Mouse (Mus musculus): ENCODE measurements around the gene Bckdhb. TPM values are rescaled to one million over a fixed set of nuclear protein-coding genes. Genes with fewer than 3 reads are reported as not detected.
A peak's percentile ranks its signal among the peaks of the same experiment; 100 is the strongest.

Bckdhb gene
- polyA plus RNA-seq, 1 experiment from 2014 or later, result 54.1 TPM

- no peak overlapping the region for H3K27ac ChIP-seq (ENCODE audit: low read depth, low read length)
- H3K9me3 ChIP-seq (ENCODE audit: control insufficient read depth, low read length), result no peaks in the 10 kb centered on the region
- no peak overlapping the region for H3K4me2 ChIP-seq (replicated peaks; ENCODE audit: low read depth, low read length)
- 78% methylated on average over 1 of the region's 1 CpGs for WGBS
- DNase-seq (ENCODE audit: low spot score) (no peak), ATAC-seq (ENCODE audit: low FRiP score) (no peak)
- no peaks in the 10 kb centered on the region for H3K27me3 ChIP-seq (ENCODE audit: control insufficient read depth, insufficient read depth, low read length)
- no peaks in the 10 kb centered on the region; the same call in 1 of the 2 replicates for H3K4me1 ChIP-seq (replicated peaks; ENCODE audit: control insufficient read depth, insufficient read depth, low read length)
- no peak overlapping the region for H3K4me3 ChIP-seq (ENCODE audit: low read depth, low read length)
- H3K36me3 ChIP-seq (ENCODE audit: control insufficient read depth, insufficient read depth, low read length), result no peaks in the 10 kb centered on the region
- H3K9ac ChIP-seq (ENCODE audit: low read depth, low read length), result no peak overlapping the region
These were observed 187.4 kb downstream of the Bckdhb start for GRCm38 (mm10) chr9:84112319-84112718.

DNA sequence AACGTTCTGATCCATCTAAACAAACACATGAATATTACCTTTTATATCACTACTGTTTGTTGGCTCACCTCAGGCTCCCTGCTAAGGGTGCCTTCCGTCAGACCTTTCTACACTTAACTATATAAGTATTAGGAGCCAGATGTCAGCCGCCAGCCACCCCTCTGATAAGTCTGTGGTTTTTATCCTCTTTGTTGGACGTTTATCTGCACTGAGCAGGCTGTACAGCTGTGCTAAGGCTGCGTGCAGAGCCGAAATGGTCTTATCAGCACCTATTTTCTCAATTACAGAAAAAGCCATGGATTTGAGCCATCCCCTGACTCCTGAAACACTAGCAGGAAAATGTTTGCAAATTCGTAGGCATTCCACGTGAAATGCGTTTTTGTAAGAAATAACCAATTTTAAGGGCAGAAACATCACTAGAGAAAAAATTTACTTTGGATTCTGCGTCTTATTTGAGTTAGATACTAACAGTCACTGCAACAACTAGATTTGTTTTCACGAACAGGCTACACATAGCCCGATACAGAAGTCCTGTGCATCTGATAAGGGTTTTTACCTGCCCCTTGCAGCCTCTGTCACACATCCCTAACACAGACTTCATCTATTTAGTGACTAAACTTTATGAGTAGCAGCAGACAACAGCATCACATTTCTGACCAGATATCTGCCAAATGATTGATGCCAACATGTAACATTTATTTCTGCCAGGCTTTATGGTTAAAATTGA lies 188.1 kb downstream of the Bckdhb start:
- no peaks in the 10 kb centered on the region for H3K27me3 ChIP-seq (ENCODE audit: control insufficient read depth, insufficient read depth, low read length)
- H3K9ac ChIP-seq (ENCODE audit: low read depth, low read length), result no peak overlapping the region
- ATAC-seq (ENCODE audit: low FRiP score) (no peak), DNase-seq (ENCODE audit: low spot score) (no peak)
- no peaks in the 10 kb centered on the region for H3K9me3 ChIP-seq (ENCODE audit: control insufficient read depth, low read length)
- no peaks in the 10 kb centered on the region for H3K36me3 ChIP-seq (ENCODE audit: control insufficient read depth, insufficient read depth, low read length)
- H3K4me1 ChIP-seq (replicated peaks; ENCODE audit: control insufficient read depth, insufficient read depth, low read length), result no peaks in the 10 kb centered on the region; the same call in 1 of the 2 replicates
- no peak overlapping the region for H3K27ac ChIP-seq (ENCODE audit: low read depth, low read length)
- 75% methylated on average over 12 of the region's 12 CpGs for WGBS
- H3K4me2 ChIP-seq (replicated peaks; ENCODE audit: low read depth, low read length), result no peak overlapping the region
- no peak overlapping the region for H3K4me3 ChIP-seq (ENCODE audit: low read depth, low read length)

GRCm38 (mm10) chr9:84114254-84114653 lies 189.3 kb downstream of the Bckdhb start:
- Histone ChIP-seq H3K4me2 (replicated peaks; ENCODE audit: low read depth, low read length) (no peak overlapping the region), H3K9me3 (ENCODE audit: control insufficient read depth, low read length) (no peaks in the 10 kb centered on the region), H3K9ac (ENCODE audit: low read depth, low read length) (no peak overlapping the region), H3K27ac (ENCODE audit: low read depth, low read length) (no peak overlapping the region), H3K27me3 (ENCODE audit: control insufficient read depth, insufficient read depth, low read length) (no peaks in the 10 kb centered on the region), H3K36me3 (ENCODE audit: control insufficient read depth, insufficient read depth, low read length) (no peaks in the 10 kb centered on the region), H3K4me3 (ENCODE audit: low read depth, low read length) (no peak overlapping the region), H3K4me1 (replicated peaks; ENCODE audit: control insufficient read depth, insufficient read depth, low read length) (no peaks in the 10 kb centered on the region; the same call in 1 of the 2 replicates)
- DNase-seq (ENCODE audit: low spot score) (peak; percentile 11), ATAC-seq (ENCODE audit: low FRiP score) (no peak)
- WGBS, result 60% methylated on average over 13 of the region's 13 CpGs

DNA sequence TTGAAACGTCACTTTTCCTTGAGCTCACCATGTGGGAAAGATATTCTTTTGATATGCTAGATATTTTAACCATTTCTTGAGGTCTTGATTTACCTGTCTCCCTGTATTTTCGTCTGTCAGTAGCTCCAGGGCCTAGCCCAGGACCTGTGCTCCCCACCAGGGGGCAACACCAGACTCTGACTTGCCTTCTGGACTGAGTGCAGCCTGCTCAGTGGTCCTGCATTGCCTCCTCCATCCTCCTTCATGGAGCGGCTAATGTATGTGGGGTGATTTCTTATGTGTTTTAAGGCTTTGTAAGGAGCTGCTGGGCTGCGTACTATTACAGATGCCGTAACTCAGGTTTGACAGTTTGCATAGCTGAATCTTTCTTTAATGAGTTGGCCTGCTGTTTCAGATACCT lies 192.4 kb downstream of the Bckdhb start:
- no peak for ATAC-seq (ENCODE audit: low FRiP score)
- H3K4me3 ChIP-seq (ENCODE audit: low read depth, low read length), result no peak overlapping the region
- 78% methylated on average over 5 of the region's 5 CpGs for WGBS
- H3K36me3 ChIP-seq (ENCODE audit: control insufficient read depth, insufficient read depth, low read length), result no peaks in the 10 kb centered on the region
- H3K27me3 ChIP-seq (ENCODE audit: control insufficient read depth, insufficient read depth, low read length), result no peaks in the 10 kb centered on the region
- no peak overlapping the region for H3K4me2 ChIP-seq (replicated peaks; ENCODE audit: low read depth, low read length)
- DNase-seq (ENCODE audit: low spot score), result peak; percentile 25
- no peak overlapping the region for H3K9ac ChIP-seq (ENCODE audit: low read depth, low read length)
- H3K4me1 ChIP-seq (replicated peaks; ENCODE audit: control insufficient read depth, insufficient read depth, low read length), result no peaks in the 10 kb centered on the region
- no peaks in the 10 kb centered on the region for H3K9me3 ChIP-seq (ENCODE audit: control insufficient read depth, low read length)
- H3K27ac ChIP-seq (ENCODE audit: low read depth, low read length), result no peak overlapping the region

- H3K9me3 ChIP-seq (ENCODE audit: control insufficient read depth, low read length), result no peaks in the 10 kb centered on the region
- ATAC-seq (ENCODE audit: low FRiP score) (no peak), DNase-seq (ENCODE audit: low spot score) (no peak)
- 98% methylated on average over 5 of the region's 5 CpGs for WGBS
- no peaks in the 10 kb centered on the region for H3K27me3 ChIP-seq (ENCODE audit: control insufficient read depth, insufficient read depth, low read length)
- H3K4me1 ChIP-seq (replicated peaks; ENCODE audit: control insufficient read depth, insufficient read depth, low read length), result no peaks in the 10 kb centered on the region
- no peak overlapping the region for H3K4me2 ChIP-seq (replicated peaks; ENCODE audit: low read depth, low read length)
- no peak overlapping the region for H3K4me3 ChIP-seq (ENCODE audit: low read depth, low read length)
- H3K27ac ChIP-seq (ENCODE audit: low read depth, low read length), result no peak overlapping the region
- H3K9ac ChIP-seq (ENCODE audit: low read depth, low read length), result no peak overlapping the region
- no peaks in the 10 kb centered on the region for H3K36me3 ChIP-seq (ENCODE audit: control insufficient read depth, insufficient read depth, low read length)
These were observed 200.1 kb downstream of the Bckdhb start for GRCm38 (mm10) chr9:84124996-84125395.

DNA sequence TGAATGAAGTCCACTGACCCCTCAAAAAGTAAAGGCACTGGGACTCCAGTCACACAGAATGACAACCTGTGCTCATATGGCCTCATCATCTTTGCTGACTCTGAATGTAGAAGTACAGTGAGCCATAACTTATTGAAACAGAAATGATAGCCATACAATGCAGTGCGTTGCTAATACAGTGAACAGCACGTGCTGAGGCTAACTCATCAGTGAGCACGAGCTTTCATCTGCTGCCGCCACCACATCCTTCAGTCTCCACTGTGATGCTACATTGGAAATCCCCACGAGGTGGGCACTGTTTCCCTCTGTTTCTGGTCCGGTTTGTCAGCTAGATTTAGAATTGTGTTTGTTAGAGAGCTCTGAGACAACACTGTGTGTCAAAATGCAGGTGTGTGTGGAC lies 205.4 kb downstream of the Bckdhb start:
- no peak overlapping the region for H3K9ac ChIP-seq (ENCODE audit: low read depth, low read length)
- ATAC-seq (ENCODE audit: low FRiP score), result no peak
- H3K36me3 ChIP-seq (ENCODE audit: control insufficient read depth, insufficient read depth, low read length), result no peaks in the 10 kb centered on the region
- no peak overlapping the region for H3K4me3 ChIP-seq (ENCODE audit: low read depth, low read length)
- H3K27me3 ChIP-seq (ENCODE audit: control insufficient read depth, insufficient read depth, low read length), result no peaks in the 10 kb centered on the region
- H3K4me1 ChIP-seq (replicated peaks; ENCODE audit: control insufficient read depth, insufficient read depth, low read length), result no peaks in the 10 kb centered on the region
- no peak overlapping the region for H3K4me2 ChIP-seq (replicated peaks; ENCODE audit: low read depth, low read length)
- no peaks in the 10 kb centered on the region for H3K9me3 ChIP-seq (ENCODE audit: control insufficient read depth, low read length)
- 88% methylated on average over 6 of the region's 6 CpGs for WGBS
- no peak for DNase-seq (ENCODE audit: low spot score)
- no peak overlapping the region for H3K27ac ChIP-seq (ENCODE audit: low read depth, low read length)

- Histone ChIP-seq H3K9me3 (ENCODE audit: control insufficient read depth, low read length) (no peaks in the 10 kb centered on the region), H3K9ac (ENCODE audit: low read depth, low read length) (no peak overlapping the region), H3K4me1 (replicated peaks; ENCODE audit: control insufficient read depth, insufficient read depth, low read length) (no peaks in the 10 kb centered on the region), H3K4me3 (ENCODE audit: low read depth, low read length) (no peak overlapping the region), H3K36me3 (ENCODE audit: control insufficient read depth, insufficient read depth, low read length) (no peaks in the 10 kb centered on the region), H3K27ac (ENCODE audit: low read depth, low read length) (no peak overlapping the region), H3K4me2 (replicated peaks; ENCODE audit: low read depth, low read length) (no peak overlapping the region), H3K27me3 (ENCODE audit: control insufficient read depth, insufficient read depth, low read length) (no peaks in the 10 kb centered on the region)
- no peak for DNase-seq (ENCODE audit: low spot score)
- no peak for ATAC-seq (ENCODE audit: low FRiP score)
- WGBS, result 90% methylated on average over 12 of the region's 12 CpGs
These were observed 210.1 kb downstream of the Bckdhb start for GRCm38 (mm10) chr9:84135062-84135461.

GRCm38 (mm10) chr9:84137192-84137591 lies 212.2 kb downstream of the Bckdhb start:
- no peak for ATAC-seq (ENCODE audit: low FRiP score)
- H3K4me3 ChIP-seq (ENCODE audit: low read depth, low read length), result no peak overlapping the region
- H3K9ac ChIP-seq (ENCODE audit: low read depth, low read length), result no peak overlapping the region
- H3K4me2 ChIP-seq (replicated peaks; ENCODE audit: low read depth, low read length), result no peak overlapping the region
- no peaks in the 10 kb centered on the region for H3K9me3 ChIP-seq (ENCODE audit: control insufficient read depth, low read length)
- no peaks in the 10 kb centered on the region for H3K27me3 ChIP-seq (ENCODE audit: control insufficient read depth, insufficient read depth, low read length)
- WGBS, result 89% methylated on average over 6 of the region's 6 CpGs
- no peaks in the 10 kb centered on the region for H3K4me1 ChIP-seq (replicated peaks; ENCODE audit: control insufficient read depth, insufficient read depth, low read length)
- no peak for DNase-seq (ENCODE audit: low spot score)
- H3K36me3 ChIP-seq (ENCODE audit: control insufficient read depth, insufficient read depth, low read length), result no peaks in the 10 kb centered on the region
- H3K27ac ChIP-seq (ENCODE audit: low read depth, low read length), result no peak overlapping the region

- ATAC-seq (ENCODE audit: low FRiP score) (no peak), DNase-seq (ENCODE audit: low spot score) (no peak)
- H3K4me3 ChIP-seq (ENCODE audit: low read depth, low read length), result no peak overlapping the region
- WGBS, result 92% methylated on average over 2 of the region's 2 CpGs
- H3K4me2 ChIP-seq (replicated peaks; ENCODE audit: low read depth, low read length), result no peak overlapping the region
- no peaks in the 10 kb centered on the region for H3K27me3 ChIP-seq (ENCODE audit: control insufficient read depth, insufficient read depth, low read length)
- no peaks in the 10 kb centered on the region for H3K9me3 ChIP-seq (ENCODE audit: control insufficient read depth, low read length)
- H3K9ac ChIP-seq (ENCODE audit: low read depth, low read length), result no peak overlapping the region
- no peaks in the 10 kb centered on the region for H3K4me1 ChIP-seq (replicated peaks; ENCODE audit: control insufficient read depth, insufficient read depth, low read length)
- no peak overlapping the region for H3K27ac ChIP-seq (ENCODE audit: low read depth, low read length)
- no peaks in the 10 kb centered on the region for H3K36me3 ChIP-seq (ENCODE audit: control insufficient read depth, insufficient read depth, low read length)
These were observed 223.2 kb downstream of the Bckdhb start for GRCm38 (mm10) chr9:84148124-84148523.
